Mouse (Mus musculus): ENCODE measurements at regions not wholly inside any gene's neighbourhood (a gene's known extent, or its start where the extent isn't known, plus 50 kb on each side); places are given as distances from the start of the nearest gene placed in this dataset.

DNA sequence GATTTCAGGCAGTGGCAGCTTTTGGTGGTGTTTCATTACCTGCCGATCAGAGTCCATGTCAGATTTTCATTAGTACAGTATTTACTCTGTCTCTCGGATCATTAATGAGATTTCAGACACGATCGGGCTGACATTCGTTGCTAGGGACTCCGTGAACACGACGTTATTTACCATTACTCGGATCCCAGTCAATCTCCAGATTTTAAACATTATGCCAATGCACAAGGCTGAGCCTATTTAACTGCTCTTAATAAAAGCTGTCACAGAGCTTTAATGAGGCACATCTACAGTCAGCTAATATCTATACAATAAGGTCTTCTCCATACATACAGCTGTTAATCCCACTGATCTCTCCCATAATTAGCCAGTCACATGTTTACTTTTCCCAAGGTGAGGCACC, 283.0 kb upstream of the Kynu start:
- TF ChIP-seq CTCF (IDR thresholded peaks at IDR 0.05 in 2 of 3, conservative IDR thresholded peaks at IDR 0.05 in 1 of 3; ENCODE audit: control insufficient read depth in 1 of 3, insufficient read depth in 1 of 3, low read depth in 2 of 3, low read length in 3 of 3, poor library complexity in 1 of 3, severe bottlenecking in 1 of 3), result no peak
- TF ChIP-seq CHD1 (IDR thresholded peaks at IDR 0.05; ENCODE audit: low read depth, low read length), result no peak
- no peak for TF ChIP-seq E2F4 (IDR thresholded peaks at IDR 0.05; ENCODE audit: borderline replicate concordance, low read depth, low read length)
